Mouse (Mus musculus): ENCODE measurements at regions not wholly inside any gene's neighbourhood (a gene's known extent, or its start where the extent isn't known, plus 50 kb on each side); places are given as distances from the start of the nearest gene placed in this dataset.

DNA sequence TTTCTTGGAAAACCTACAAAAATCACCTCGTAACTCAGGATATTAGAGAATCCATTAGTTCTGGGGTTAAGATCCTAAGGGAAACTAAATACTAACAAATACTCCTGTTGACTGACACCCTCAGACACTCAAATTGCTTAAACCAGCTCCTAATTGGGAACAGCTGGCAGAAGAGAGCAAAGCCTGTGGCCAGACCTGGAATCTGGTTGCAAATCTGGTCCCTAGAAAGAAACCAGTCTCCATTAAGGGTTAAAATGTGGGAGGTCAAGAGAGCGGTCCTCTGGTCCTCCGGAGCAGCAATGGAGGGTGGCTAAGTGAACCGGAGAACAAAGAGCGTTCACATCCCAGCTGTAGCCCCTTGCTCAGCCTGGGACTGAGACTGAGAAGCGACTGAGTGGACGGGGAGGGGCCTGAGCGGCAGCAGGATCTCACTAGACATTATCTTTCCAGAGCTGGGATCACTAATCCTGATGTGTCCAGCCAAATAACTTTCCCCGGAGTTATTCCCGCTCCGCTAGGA is 51.4 kb upstream of the Ptgfrn start:
- TF ChIP-seq CTCF (IDR thresholded peaks at IDR 0.05; ENCODE audit: borderline replicate concordance, control insufficient read depth, extremely low read depth, insufficient read depth, low read length, poor library complexity) (no peak), POLR2A (IDR thresholded peaks at IDR 0.05; ENCODE audit: control insufficient read depth, extremely low read depth, insufficient read depth, low read length, poor library complexity) (no peak)
